Mouse (Mus musculus) embryo, embryonic 11.5 days (tissue): ENCODE data around the gene Psmb5.

ENCODE experiments used
- DNase-seq: peaks from one replicate; pipeline ENCODE4 v3.0.0-alpha.2; 2012; ENCODE audit warnings: low read depth, low spot score

The Psmb5 gene

GRCm38 (mm10) chr14:54617897-54618365, at the start of gene Psmb5:
Gene Psmb5 (minus strand): TSS chr14:54618022.
- DNase-seq = peak; percentile 86

GRCm38 (mm10) chr14:54664477-54665222, 46.8 kb upstream of the Psmb5 start:
- DNase-seq = no peak

GRCm38 (mm10) chr14:54660009-54660408, 42.2 kb upstream of the Psmb5 start:
- DNase-seq = no peak

DNA sequence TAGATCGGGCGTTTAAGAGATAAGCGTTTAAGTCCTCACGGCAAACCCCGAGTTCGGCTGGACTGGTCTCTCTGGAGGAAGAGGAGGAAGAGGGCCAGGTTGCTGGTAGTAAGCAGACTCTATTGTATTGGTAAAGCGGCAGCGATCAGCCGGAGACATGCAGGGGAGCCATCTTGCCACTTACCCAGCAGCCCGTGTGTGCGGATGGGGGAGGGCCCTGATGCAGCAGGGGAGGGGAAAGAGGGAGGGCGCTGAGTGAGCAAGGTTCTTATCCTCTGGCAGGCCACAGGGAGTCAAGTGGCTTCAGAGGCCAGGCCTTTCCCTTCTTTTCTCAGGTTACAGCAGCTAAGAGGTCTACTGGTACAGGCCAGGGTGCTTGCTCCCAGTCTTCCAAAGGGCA, 35.7 kb upstream of the Psmb5 start:
- peak; percentile 84 for DNase-seq

DNA sequence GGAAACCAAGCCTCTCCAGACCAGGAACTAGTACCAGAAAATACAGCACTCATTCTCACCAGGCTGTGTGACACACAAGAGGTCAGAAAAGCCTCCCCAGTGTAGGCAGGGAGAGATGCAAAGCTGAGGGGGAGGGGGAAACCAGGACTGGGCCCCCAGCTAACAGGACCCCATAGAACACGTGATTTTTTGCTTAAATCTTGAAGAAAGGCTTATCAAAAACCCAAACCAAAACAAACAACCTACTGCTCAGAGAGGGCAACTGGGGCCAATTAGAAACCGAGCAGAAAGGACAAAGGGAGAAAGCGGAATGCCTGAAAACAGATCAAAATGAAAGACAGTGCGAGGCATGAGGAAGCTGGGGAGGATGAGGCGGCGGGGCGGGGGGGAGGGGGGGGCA, 35.0 kb upstream of the Psmb5 start:
- no peak for DNase-seq

DNA sequence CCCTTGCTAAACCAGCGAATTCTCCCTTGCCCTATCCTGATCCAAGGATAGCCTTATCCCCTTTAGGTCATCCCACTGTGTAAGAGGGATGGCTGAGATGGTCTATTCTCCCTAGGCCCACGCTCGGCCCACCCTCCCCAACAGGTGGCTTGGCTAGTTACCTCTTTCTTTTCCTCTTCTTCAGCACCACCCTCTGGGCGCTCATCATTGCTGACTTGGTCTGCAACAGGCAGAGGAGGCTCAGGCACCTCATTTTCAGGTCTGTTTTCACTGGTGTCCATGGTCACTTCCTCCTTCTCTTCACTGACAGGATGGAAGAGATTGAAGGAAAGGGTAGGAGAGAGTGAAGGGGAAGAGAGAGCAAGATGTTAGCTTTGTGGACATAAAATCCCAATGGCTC, 33.7 kb upstream of the Psmb5 start:
- DNase-seq = no peak

- peak; percentile 89 for DNase-seq
These were observed 33.0 kb upstream of the Psmb5 start for GRCm38 (mm10) chr14:54650621-54651454.

GRCm38 (mm10) chr14:54647900-54648299, 30.1 kb upstream of the Psmb5 start:
- DNase-seq = no peak

DNA sequence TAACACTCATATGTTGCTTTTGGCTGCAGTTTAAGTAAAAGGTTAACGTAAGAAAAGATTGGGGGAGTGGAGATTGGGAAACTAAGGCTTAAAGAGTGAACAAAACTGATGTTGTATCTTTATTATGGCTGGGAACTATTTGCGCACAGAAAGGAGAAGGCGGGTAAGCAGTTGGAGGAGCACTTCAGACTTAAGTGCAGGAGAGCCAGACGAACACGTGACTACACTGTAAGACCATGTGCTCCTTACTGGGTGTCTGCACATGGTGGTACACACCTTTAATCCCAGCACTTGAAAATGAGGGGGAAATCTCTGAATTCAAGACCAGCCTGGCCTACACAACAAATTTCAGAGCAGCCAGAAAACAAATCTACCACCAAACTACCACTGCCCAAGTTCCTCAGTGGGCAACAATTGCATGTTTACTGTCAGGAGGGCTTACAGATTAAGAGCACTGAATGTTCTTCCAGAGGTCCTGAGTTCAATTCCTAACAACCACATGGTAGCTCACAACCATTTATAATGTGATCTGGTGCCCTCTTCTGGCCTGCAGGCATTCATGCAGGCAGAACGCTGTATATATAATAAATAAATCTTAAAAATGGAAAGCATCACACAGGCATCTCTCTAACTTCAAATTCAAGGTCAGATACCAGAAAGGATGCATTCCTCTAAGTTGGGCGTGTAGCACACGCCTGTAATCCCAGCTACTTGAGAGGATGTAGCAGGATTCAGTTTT, 29.2 kb upstream of the Psmb5 start:
- DNase-seq = no peak

GRCm38 (mm10) chr14:54646455-54646854, 28.6 kb upstream of the Psmb5 start:
- DNase-seq = no peak

DNA sequence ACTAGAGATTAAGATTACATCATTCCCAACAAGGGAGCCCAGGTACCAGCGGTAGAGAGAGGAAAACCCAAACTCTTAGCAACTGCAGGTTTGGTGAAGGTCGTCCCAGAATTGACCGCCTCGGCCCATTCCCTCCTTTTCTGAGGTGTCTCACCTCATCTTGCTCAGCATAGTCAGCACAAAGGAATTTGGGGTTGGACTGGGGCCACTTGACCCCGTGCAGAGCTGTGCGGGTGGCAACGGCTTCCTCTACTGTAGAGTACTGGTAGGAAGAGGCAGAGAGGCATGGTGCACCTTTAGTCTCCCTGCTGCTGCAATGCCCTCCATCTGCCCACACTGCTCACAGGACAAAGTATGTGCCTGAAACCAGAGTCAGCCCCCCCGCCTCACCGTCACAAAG, 26.5 kb upstream of the Psmb5 start:
- DNase-seq = no peak

- no peak for DNase-seq
These were observed 25.2 kb upstream of the Psmb5 start for GRCm38 (mm10) chr14:54643011-54643410.

DNA sequence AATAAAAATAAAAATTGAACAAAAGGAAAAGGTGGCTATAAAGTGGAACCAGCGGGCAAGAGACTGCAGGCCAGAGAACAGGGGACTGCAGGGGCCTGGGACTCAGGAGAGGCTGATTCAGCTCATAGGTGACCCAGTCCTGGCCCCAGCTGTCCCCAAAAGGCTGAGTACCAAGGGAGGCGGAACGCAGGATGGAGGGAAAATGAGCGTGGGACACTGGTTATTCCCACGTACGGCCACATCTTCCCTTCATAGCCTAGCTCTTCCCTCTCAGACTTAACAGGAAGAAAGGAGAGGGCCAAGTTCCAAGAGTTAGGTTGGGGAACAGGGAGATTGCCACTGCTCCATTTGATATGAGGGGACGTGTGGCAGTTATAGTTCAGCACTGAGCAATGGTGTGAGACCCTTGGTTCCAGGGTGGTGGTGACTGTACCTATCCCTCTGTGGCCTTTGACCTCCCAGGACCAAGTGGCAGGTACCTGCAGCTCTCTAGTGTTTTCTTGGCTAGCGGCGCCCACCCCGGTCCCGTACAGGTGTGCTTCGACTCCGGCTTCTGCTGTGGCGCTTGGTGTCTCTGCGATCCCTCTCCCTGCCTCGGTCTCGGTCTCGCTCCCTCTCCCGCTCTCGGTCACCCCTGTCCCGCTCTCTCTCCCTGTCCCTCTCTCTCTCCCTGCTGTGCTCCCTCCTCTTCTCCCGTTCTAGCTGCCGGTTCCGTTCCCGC, 24.6 kb upstream of the Psmb5 start:
- DNase-seq = no peak

DNA sequence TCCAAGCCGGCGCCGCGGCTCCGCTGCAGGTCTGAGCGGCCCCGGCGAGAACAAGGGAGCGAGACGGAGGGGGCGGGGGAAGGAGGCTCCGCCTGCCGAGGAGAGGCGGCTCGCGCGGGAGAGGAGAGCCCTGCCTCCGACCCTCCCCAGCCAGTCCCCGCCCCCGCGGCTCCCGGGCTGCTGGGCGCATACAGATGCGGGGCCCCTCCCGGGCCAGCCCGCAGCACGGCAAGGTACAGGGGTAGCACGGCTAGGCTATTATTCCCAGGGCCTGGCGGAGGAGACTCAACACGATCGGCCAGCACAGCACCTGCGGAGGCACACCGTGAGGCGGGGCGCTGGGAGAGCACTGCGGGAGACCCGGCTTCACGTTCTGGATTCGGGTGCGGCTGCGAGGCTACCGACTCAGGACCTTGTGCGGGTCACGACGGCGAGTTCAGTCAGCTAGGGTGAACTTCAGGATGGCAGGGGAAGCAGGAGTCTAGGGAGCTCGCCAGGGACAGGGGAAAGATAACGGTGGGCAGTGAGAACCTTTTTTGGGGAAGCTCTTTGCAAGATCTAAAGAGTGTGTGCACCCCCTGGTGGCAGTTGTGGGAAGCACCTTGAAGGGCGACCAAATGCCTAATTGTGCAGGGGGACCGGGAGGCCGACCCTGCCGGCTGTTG, 23.6 kb upstream of the Psmb5 start, which contains the start of gene Cdh24:
Gene Cdh24 (minus strand): TSS at position 60 of the 665 bp plus-strand sequence.
- peak; percentile 85 for DNase-seq

DNA sequence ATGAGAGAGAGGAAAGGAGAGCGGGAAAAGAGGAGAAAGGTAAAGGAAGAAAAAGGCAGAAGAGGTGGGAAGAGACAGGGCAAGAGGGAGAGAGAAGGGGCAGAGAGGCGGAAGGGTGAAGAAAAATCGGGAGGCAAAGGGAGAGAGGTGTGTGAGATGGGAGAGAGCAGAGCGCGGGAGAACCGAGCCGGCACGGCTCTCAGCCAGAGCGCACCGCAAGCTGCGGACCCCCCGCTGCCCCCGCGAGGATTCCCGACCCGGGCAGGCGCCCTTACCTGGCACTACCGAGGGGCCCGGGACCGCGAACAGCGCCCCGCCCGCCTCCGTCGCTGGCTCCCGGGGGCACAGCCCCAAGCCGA, 23.1 kb upstream of the Psmb5 start, which contains the start of gene Gm17606:
Gene Gm17606 (plus strand): TSS at position 7 of the 359 bp plus-strand sequence.
- no peak for DNase-seq

- DNase-seq = no peak
These were observed 22.3 kb upstream of the Psmb5 start for GRCm38 (mm10) chr14:54640121-54640520.

DNA sequence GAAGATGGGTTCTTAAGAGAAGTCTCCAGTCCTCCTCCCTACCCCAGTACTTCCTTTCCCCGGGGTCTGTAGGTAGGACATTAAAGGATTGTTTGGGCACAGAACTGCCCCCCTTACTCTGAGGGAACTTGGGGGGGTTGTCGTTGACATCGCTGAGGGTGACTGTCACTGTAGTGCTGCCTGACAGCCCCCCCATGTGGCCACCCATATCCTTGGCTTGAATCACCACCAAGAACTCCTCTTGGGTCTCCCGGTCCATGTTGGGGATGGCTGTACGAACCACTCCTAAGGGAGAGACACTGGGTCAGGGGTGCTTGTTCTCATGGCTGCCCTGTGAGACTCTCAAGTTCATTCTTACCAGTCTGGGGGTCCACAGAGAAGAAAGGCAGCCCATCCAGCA, 20.4 kb upstream of the Psmb5 start:
- no peak for DNase-seq

DNA sequence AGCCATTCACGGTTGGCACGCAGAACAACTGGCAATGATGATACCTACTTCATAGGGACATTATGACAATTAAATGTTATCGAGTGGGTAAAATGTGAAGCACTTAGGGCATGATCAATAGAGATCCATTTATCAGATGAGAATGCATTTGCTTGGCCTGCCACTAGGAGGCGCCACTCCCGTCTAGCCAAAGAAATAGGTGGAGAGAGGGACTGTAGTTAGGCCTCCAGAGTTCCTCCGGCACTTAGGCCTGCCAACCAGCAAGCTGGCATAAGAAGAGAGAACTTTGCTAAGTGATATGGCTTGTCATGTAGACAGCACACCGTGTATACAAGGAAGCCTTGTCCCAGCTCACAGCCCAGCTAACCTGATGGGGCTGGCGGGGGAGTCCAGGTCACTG, 19.1 kb upstream of the Psmb5 start:
- DNase-seq = no peak

- no peak for DNase-seq
These were observed 16.4 kb upstream of the Psmb5 start for GRCm38 (mm10) chr14:54634182-54634581.

GRCm38 (mm10) chr14:54632252-54632651, 14.4 kb upstream of the Psmb5 start:
- DNase-seq = no peak

- DNase-seq = no peak
These were observed 13.4 kb upstream of the Psmb5 start for GRCm38 (mm10) chr14:54631240-54631599.
